In genomic region chr11:102945306-102946264, GRCm38 (mm10) we compare ENCODE assay signal across 9 mouse cellular contexts. TPM values are rescaled to one million over a fixed set of nuclear protein-coding genes. Genes with fewer than 3 reads are reported as not detected.
DNase-seq lines count a peak whose midpoint lies in the region; ATAC-seq and TF ChIP-seq lines count a peak whose summit lies in the region.
"Had no signal": no experiment of that assay in that cellular context is flagged by ENCODE, and none has a peak within 500 bp of the region (broad histone marks: within the 10 kb centered on the region; RNA-seq: fewer than 3 reads in every experiment).

No protein-coding gene starts in this region.

- TF ChIP-seq EP300 in heart, postnatal 0 days (IDR thresholded peaks at IDR 0.05; ENCODE audit: low read depth), result no peak

- peak overlapping the region; percentile 62 for H3K4me3 ChIP-seq in gastrocnemius, adult 2 months
- peak overlapping the region; percentile 31 for H3K4me3 ChIP-seq in heart, postnatal 0 days (ENCODE audit: low read depth, low read length)
- H3K4me3 ChIP-seq in midbrain, embryonic 11.5 days (ENCODE audit: low read depth, low read length), result peak overlapping the region; percentile 37

- peak overlapping the region; percentile 53; the same call in 1 of the 2 replicates for H3K4me2 ChIP-seq in heart, postnatal 0 days (ENCODE audit: low read depth, low read length)
- H3K4me2 ChIP-seq in midbrain, embryonic 11.5 days, result peak overlapping the region; percentile 52

- H3K27me3 ChIP-seq in heart, postnatal 0 days (ENCODE audit: control insufficient read depth, insufficient read depth, low read length), result peaks cover 77% of the 10 kb centered on the region
- peaks cover 59% of the 10 kb centered on the region for H3K27me3 ChIP-seq in midbrain, embryonic 11.5 days (ENCODE audit: control insufficient read depth, insufficient read depth, low read length)

- H3K27ac ChIP-seq in gastrocnemius, adult 2 months, result no peak overlapping the region
- H3K27ac ChIP-seq in heart, postnatal 0 days (ENCODE audit: low read depth), result no peak overlapping the region
- H3K27ac ChIP-seq in midbrain, embryonic 11.5 days (ENCODE audit: low read depth, low read length), result no peak overlapping the region

- intact Hi-C loops in gastrocnemius, adult 2 months (cut with DNase I), result loop anchor here (5.0 kb wide), 1 partner anchor 47 kb away; no protein-coding TSS in a partner anchor

- H3K4me1 ChIP-seq in heart, postnatal 0 days (ENCODE audit: control insufficient read depth, insufficient read depth), result peaks cover 9% of the 10 kb centered on the region
- H3K4me1 ChIP-seq in midbrain, embryonic 11.5 days (ENCODE audit: control insufficient read depth, insufficient read depth, low read length), result peaks cover 22% of the 10 kb centered on the region

- H3K36me3 ChIP-seq in heart, postnatal 0 days (replicated peaks; ENCODE audit: control insufficient read depth, insufficient read depth, low read length), result no peaks in the 10 kb centered on the region
- H3K36me3 ChIP-seq in midbrain, embryonic 11.5 days (ENCODE audit: control insufficient read depth, insufficient read depth, low read length), result no peaks in the 10 kb centered on the region

- H3K9ac ChIP-seq in heart, postnatal 0 days (replicated peaks; ENCODE audit: low read depth, low read length), result no peak overlapping the region
- peak overlapping the region; percentile 52 for H3K9ac ChIP-seq in midbrain, embryonic 11.5 days (ENCODE audit: low read length)

- no peak for DNase-seq in gastrocnemius, adult 2 months
- DNase-seq in gastrocnemius, postnatal 4 days (ENCODE audit: low spot score in 2 of 2), result no peak
- peak; percentile 57 for DNase-seq in ES-CJ7 (ENCODE audit: low read depth, low spot score)
- DNase-seq in heart, postnatal 0 days (ENCODE audit: low spot score), result no peak
- DNase-seq in midbrain, embryonic 11.5 days (ENCODE audit: low spot score, missing footprints), result peak; percentile 94
- DNase-seq in urinary bladder, adult 18-20 months (ENCODE audit: low spot score in 2 of 2), result no peak
- DNase-seq in spleen, adult 18-20 months, result no peak

- WGBS in heart, postnatal 0 days, result 4% methylated on average over 54 of the region's 54 CpGs
- 1% methylated on average over 54 of the region's 54 CpGs for WGBS in midbrain, embryonic 11.5 days

- H3K9me3 ChIP-seq in heart, postnatal 0 days (replicated peaks; ENCODE audit: control insufficient read depth, low read length), result no peaks in the 10 kb centered on the region
- no peaks in the 10 kb centered on the region for H3K9me3 ChIP-seq in midbrain, embryonic 11.5 days (ENCODE audit: control insufficient read depth, low read length)

- no peak for ATAC-seq in heart, postnatal 0 days (ENCODE audit: insufficient read depth, low read depth)
- peak; percentile 27; the same call in 1 of the 2 replicates for ATAC-seq in midbrain, embryonic 11.5 days (ENCODE audit: low FRiP score)
- ATAC-seq in inflammation-experienced regulatory T-cells, adult 6 months, result no peak

- no peak for TF ChIP-seq CTCF in gastrocnemius, adult 2 months (IDR thresholded peaks at IDR 0.05)
- no peak for TF ChIP-seq CTCF in heart, postnatal 0 days (IDR thresholded peaks at IDR 0.05; ENCODE audit: low read depth)

RNA-seq across cellular contexts. Expression of gene C1ql1, which starts 0.9 kb away (rescaled TPM):
- not detected for total RNA-seq in gastrocnemius, adult 2 months (2021)
- total RNA-seq in gastrocnemius, postnatal 4 days (2021), result 1 to 10 TPM; 1.3 to 1.5 TPM
- 1.1 TPM in 1 of 2 replicates, not detected in the other for total RNA-seq in heart, postnatal 0 days (2014; rRNA removed; ENCODE audit: low replicate concordance)
- 0.10 TPM in 1 of 2 replicates, not detected in the other for polyA plus RNA-seq in heart, postnatal 0 days (2015; fragmentation: Nextera tagmentation; extraction: Ambion mirVana)
- 15.1 and 17.4 TPM in 2 replicates for polyA plus RNA-seq in midbrain, embryonic 11.5 days (2014; fragmentation: Nextera tagmentation; extraction: Ambion mirVana)
- polyA plus RNA-seq in inflammation-experienced regulatory T-cells, adult 6 months (2017; shearing (Covaris generic)), result not detected
- total RNA-seq: common myeloid progenitor, adult 5-6 weeks had no signal

RNA-seq across cellular contexts. Expression of gene Kif18b, which starts 20.7 kb away (rescaled TPM):
- total RNA-seq in gastrocnemius, adult 2 months (2021), result not detected
- total RNA-seq in gastrocnemius, postnatal 4 days (2021), result 10 to 100 TPM in 1 of 2 experiments, 1 to 10 TPM in 1; 9.5 to 10.5 TPM
- total RNA-seq in heart, postnatal 0 days (2014; rRNA removed; ENCODE audit: low replicate concordance), result 9.6 and 24.5 TPM in 2 replicates
- 1.2 and 1.3 TPM in 2 replicates for polyA plus RNA-seq in heart, postnatal 0 days (2015; fragmentation: Nextera tagmentation; extraction: Ambion mirVana)
- 6.3 and 6.9 TPM in 2 replicates for polyA plus RNA-seq in midbrain, embryonic 11.5 days (2014; fragmentation: Nextera tagmentation; extraction: Ambion mirVana)
- polyA plus RNA-seq in inflammation-experienced regulatory T-cells, adult 6 months (2017; shearing (Covaris generic)), result 1 to 10 TPM in 1 of 3 experiments, under 1 TPM in 2; 0.56 to 8.2 (median 0.61) TPM

RNA-seq across cellular contexts. Expression of gene Gfap, which starts 44.9 kb away (rescaled TPM):
- total RNA-seq in gastrocnemius, adult 2 months (2021), result not detected
- total RNA-seq in gastrocnemius, postnatal 4 days (2021), result under 1 TPM in 1 of 2 experiments, not detected in 1; 0.26 TPM
- 0.46 TPM in 1 of 2 replicates, not detected in the other for total RNA-seq in heart, postnatal 0 days (2014; rRNA removed; ENCODE audit: low replicate concordance)
- 0.04 and 0.10 TPM in 2 replicates for polyA plus RNA-seq in heart, postnatal 0 days (2015; fragmentation: Nextera tagmentation; extraction: Ambion mirVana)
- polyA plus RNA-seq in midbrain, embryonic 11.5 days (2014; fragmentation: Nextera tagmentation; extraction: Ambion mirVana), result 0.11 TPM in 1 of 2 replicates, not detected in the other
- polyA plus RNA-seq in inflammation-experienced regulatory T-cells, adult 6 months (2017; shearing (Covaris generic)), result not detected

Comparison
In these comparisons a context has a peak if more than half of its experiments do, and no peak if none do; other contexts are left out.
1. RNA of gene Kif18b, which starts 20.7 kb away (total RNA-seq): 9.5 to 10.5 TPM in gastrocnemius, postnatal 4 days and 9.6 to 24.5 TPM in heart, postnatal 0 days; not detected in gastrocnemius, adult 2 months; every median in the first group is over 10 times any median in the second.
2. DNase-seq: peak in ES-CJ7 (single experiment) and midbrain, embryonic 11.5 days (single experiment); none in gastrocnemius, adult 2 months (single experiment), gastrocnemius, postnatal 4 days (0 of 2), heart, postnatal 0 days (single experiment), urinary bladder, adult 18-20 months (0 of 2) and spleen, adult 18-20 months (0 of 2).
3. Peak in every context shown above with its lines, with median percentiles within 50 percentile points of each other: H3K4me3 ChIP-seq.